Mouse (Mus musculus): ENCODE measurements around the gene Nudt14. TPM values are rescaled to one million over a fixed set of nuclear protein-coding genes. Genes with fewer than 3 reads are reported as not detected.

Gene Nudt14
- polyA plus RNA-seq (2015; fragmentation: Illumina TruSeq; extraction: RNeasy Lipid Tissue Mini Kit (QIAGEN cat#74804); ENCODE audit: low read depth, low replicate concordance) = 16.5 TPM

GRCm38 (mm10) chr12:112941776-112942713 lies at the start of gene Nudt14:
Gene Nudt14, minus strand, starts transcription at chr12:112942124.

GRCm38 (mm10) chr12:112976371-112977073 lies 34.6 kb upstream of the Nudt14 start, which contains the start of gene Btbd6:
Gene Btbd6, plus strand, starts transcription at chr12:112976482.

DNA sequence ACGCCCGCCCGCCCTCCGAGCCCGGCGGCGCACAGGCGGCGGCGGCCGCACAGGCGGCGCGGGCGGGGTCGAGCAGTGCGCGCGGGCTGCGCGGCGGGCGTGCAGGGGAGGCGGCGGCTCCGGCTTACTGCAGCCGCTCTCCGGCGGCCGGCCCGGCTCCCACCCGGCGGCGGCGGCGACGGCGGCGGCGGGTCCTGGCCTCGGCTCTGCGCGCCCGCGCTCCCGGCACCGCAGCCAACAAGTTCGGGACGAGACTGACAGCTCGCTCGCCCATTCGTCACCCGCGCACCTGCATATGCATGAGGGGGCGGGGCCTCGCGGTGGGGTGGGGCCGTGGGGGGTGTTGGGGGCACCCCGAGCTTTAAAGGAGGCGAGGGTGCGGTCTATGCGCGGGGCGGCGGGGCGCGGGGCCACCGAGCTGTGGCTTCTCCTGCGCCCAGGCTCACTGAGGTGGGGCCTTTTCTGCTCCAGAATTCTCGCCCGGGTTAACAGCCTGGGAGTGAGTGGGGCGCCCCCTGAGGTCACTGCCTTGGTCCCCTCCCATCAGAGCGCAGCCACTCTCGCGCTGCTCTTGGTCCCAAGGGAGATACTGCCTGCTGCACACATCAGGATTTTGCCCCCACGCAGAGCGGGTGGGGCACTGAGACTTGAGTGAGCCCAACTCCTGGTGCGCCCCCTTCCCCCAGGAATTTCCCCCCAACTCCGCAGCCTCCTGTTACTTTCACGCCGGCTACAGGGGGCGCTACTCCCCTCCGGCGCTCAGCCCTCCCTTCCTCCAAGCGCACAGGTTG lies 12.2 kb downstream of the Nudt14 start, which contains the start of gene Jag2:
Gene Jag2 (minus strand): TSS at position 215 of the 791 bp plus-strand sequence.

Other genes with a start within 250 kb of the Nudt14 start
- 91.5 TPM for gene Cep170b, start 221.7 kb downstream of the Nudt14 start, polyA plus RNA-seq (2015; fragmentation: Illumina TruSeq; extraction: RNeasy Lipid Tissue Mini Kit (QIAGEN cat#74804); ENCODE audit: low read depth, low replicate concordance)
- 9.5 TPM for gene Pld4, start 181.5 kb downstream of the Nudt14 start, polyA plus RNA-seq (2015; fragmentation: Illumina TruSeq; extraction: RNeasy Lipid Tissue Mini Kit (QIAGEN cat#74804); ENCODE audit: low read depth, low replicate concordance)
- 1.5 TPM for gene Ahnak2, start 139.5 kb downstream of the Nudt14 start, polyA plus RNA-seq (2015; fragmentation: Illumina TruSeq; extraction: RNeasy Lipid Tissue Mini Kit (QIAGEN cat#74804); ENCODE audit: low read depth, low replicate concordance)
- gene Clba1, start 133.2 kb downstream of the Nudt14 start, polyA plus RNA-seq (2015; fragmentation: Illumina TruSeq; extraction: RNeasy Lipid Tissue Mini Kit (QIAGEN cat#74804); ENCODE audit: low read depth, low replicate concordance) = 15.2 TPM
- 6.6 TPM for gene Cdca4, start 112.7 kb downstream of the Nudt14 start, polyA plus RNA-seq (2015; fragmentation: Illumina TruSeq; extraction: RNeasy Lipid Tissue Mini Kit (QIAGEN cat#74804); ENCODE audit: low read depth, low replicate concordance)
- not detected for gene Gpr132, start 73.9 kb downstream of the Nudt14 start, polyA plus RNA-seq (2015; fragmentation: Illumina TruSeq; extraction: RNeasy Lipid Tissue Mini Kit (QIAGEN cat#74804); ENCODE audit: low read depth, low replicate concordance)
- gene Jag2, start 12.3 kb downstream of the Nudt14 start, polyA plus RNA-seq (2015; fragmentation: Illumina TruSeq; extraction: RNeasy Lipid Tissue Mini Kit (QIAGEN cat#74804); ENCODE audit: low read depth, low replicate concordance) = 17.1 TPM
- 65.8 TPM for gene Btbd6, start 34.4 kb upstream of the Nudt14 start, polyA plus RNA-seq (2015; fragmentation: Illumina TruSeq; extraction: RNeasy Lipid Tissue Mini Kit (QIAGEN cat#74804); ENCODE audit: low read depth, low replicate concordance)
- gene Brf1, start 58.6 kb upstream of the Nudt14 start, polyA plus RNA-seq (2015; fragmentation: Illumina TruSeq; extraction: RNeasy Lipid Tissue Mini Kit (QIAGEN cat#74804); ENCODE audit: low read depth, low replicate concordance) = 31.8 TPM
- gene Pacs2, start 72.4 kb upstream of the Nudt14 start, polyA plus RNA-seq (2015; fragmentation: Illumina TruSeq; extraction: RNeasy Lipid Tissue Mini Kit (QIAGEN cat#74804); ENCODE audit: low read depth, low replicate concordance) = 71.2 TPM
- gene Tex22, start 132.4 kb upstream of the Nudt14 start, polyA plus RNA-seq (2015; fragmentation: Illumina TruSeq; extraction: RNeasy Lipid Tissue Mini Kit (QIAGEN cat#74804); ENCODE audit: low read depth, low replicate concordance) = not detected
- 40.8 TPM for gene Mta1, start 156.2 kb upstream of the Nudt14 start, polyA plus RNA-seq (2015; fragmentation: Illumina TruSeq; extraction: RNeasy Lipid Tissue Mini Kit (QIAGEN cat#74804); ENCODE audit: low read depth, low replicate concordance)
- 137 TPM for gene Crip2, start 198.1 kb upstream of the Nudt14 start, polyA plus RNA-seq (2015; fragmentation: Illumina TruSeq; extraction: RNeasy Lipid Tissue Mini Kit (QIAGEN cat#74804); ENCODE audit: low read depth, low replicate concordance)
- gene Crip1, start 204.2 kb upstream of the Nudt14 start, polyA plus RNA-seq (2015; fragmentation: Illumina TruSeq; extraction: RNeasy Lipid Tissue Mini Kit (QIAGEN cat#74804); ENCODE audit: low read depth, low replicate concordance) = 44.7 TPM
- gene Tedc1, start 214.3 kb upstream of the Nudt14 start, polyA plus RNA-seq (2015; fragmentation: Illumina TruSeq; extraction: RNeasy Lipid Tissue Mini Kit (QIAGEN cat#74804); ENCODE audit: low read depth, low replicate concordance) = 1.2 TPM
- 18.7 TPM for gene Tmem121, start 243.8 kb upstream of the Nudt14 start, polyA plus RNA-seq (2015; fragmentation: Illumina TruSeq; extraction: RNeasy Lipid Tissue Mini Kit (QIAGEN cat#74804); ENCODE audit: low read depth, low replicate concordance)

All from brain, adult 10 weeks (tissue).